Mouse (Mus musculus) limb, embryonic 13.5 days (tissue): ENCODE measurements around the gene Aff1. TPM values are rescaled to one million over a fixed set of nuclear protein-coding genes. Genes with fewer than 3 reads are reported as not detected.

ENCODE experiments used
- ATAC-seq: fragments of 200-750 bp; cut with Nextera tagmentation; 2 replicates; pipeline ENCODE4 v1.8.0; 2017; ENCODE audit warnings: low read depth, moderate number of reproducible peaks, moderate TSS enrichment; ENCODE audit not compliant: low FRiP score
- H3K27ac ChIP-seq: fragments of 300-500 bp; sonication (generic); 2 replicates; pipeline ENCODE4 v1.5.1; 2015; ENCODE audit warnings: inconsistent platforms, mild to moderate bottlenecking, moderate library complexity
- H3K27me3 ChIP-seq: fragments of 300-500 bp; sonication (generic); 2 replicates; pipeline ENCODE4 v1.6.1; 2015; ENCODE audit warnings: mild to moderate bottlenecking, inconsistent platforms
- H3K36me3 ChIP-seq: fragments of 300-500 bp; sonication (generic); 2 replicates; pipeline ENCODE4 v1.6.1; 2015; ENCODE audit warnings: inconsistent platforms, mild to moderate bottlenecking, moderate library complexity
- H3K4me1 ChIP-seq: fragments of 300-500 bp; sonication (generic); 2 replicates; pipeline ENCODE4 v1.6.1; 2015; ENCODE audit warnings: inconsistent platforms
- H3K4me2 ChIP-seq: fragments of 300-500 bp; sonication (generic); replicated peaks from 2 replicates; pipeline ENCODE4 v1.6.1; 2015; ENCODE audit warnings: inconsistent platforms, mild to moderate bottlenecking, moderate library complexity
- H3K4me3 ChIP-seq: fragments of 300-500 bp; sonication (generic); 2 replicates; pipeline ENCODE4 v1.5.1; 2015; ENCODE audit warnings: moderate library complexity, mild to moderate bottlenecking, inconsistent platforms
- H3K9ac ChIP-seq: fragments of 300-500 bp; sonication (generic); 2 replicates; pipeline ENCODE4 v1.6.1; 2015; ENCODE audit warnings: mild to moderate bottlenecking, inconsistent platforms
- H3K9me3 ChIP-seq: fragments of 300-500 bp; sonication (generic); 2 replicates; pipeline ENCODE4 v1.6.1; 2016; ENCODE audit warnings: inconsistent platforms
- WGBS: fragments of 180-500 bp; shearing (Covaris S2); methylation state at CpG from one replicate; pipeline ENCODE4 v1.1.7; 2015; 5-methylcytosine and 5-hydroxymethylcytosine counted together
- polyA plus RNA-seq: library from polyadenylated mRNA; unstranded; fragments of >200 nt; fragmentation: Nextera tagmentation; extraction: Ambion mirVana; gene quantifications from 2 replicates; pipeline ENCODE4 v1.2.1, GENCODE M21; 2015

Aff1 gene
- polyA plus RNA-seq, 1 experiment from 2014 or later = 4.1 TPM

DNA sequence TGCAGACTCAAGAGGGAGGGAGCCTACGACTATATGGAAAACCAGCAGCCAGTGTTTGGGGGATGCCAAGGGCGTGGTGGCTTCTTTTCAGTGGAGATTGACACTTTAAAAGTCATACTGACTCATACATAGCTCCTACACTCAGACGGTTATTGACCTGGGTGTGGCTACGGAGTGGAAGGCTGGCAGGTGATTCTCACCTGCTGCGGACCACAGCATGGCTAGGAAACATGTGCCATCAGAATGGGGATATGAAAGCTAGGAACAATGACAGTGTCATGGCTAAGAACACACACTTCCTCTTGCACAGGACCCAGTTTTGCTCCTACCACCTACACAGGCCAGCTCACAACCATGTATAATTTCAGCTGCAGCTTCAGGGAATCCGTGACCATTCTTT is 52.4 kb downstream of the Aff1 start:
- Histone ChIP-seq H3K9ac (no peak overlapping the region), H3K4me2 (no peak overlapping the region), H3K27ac (no peak overlapping the region), H3K9me3 (no peaks in the 10 kb centered on the region), H3K27me3 (no peaks in the 10 kb centered on the region), H3K4me1 (0 out of 2 replicates have a peak, but pooled peaks cover under 1% of the 10 kb centered on the region), H3K4me3 (no peak overlapping the region), H3K36me3 (no peaks in the 10 kb centered on the region)
- WGBS = 65% methylated on average over 6 of the region's 6 CpGs
- no peak for ATAC-seq

DNA sequence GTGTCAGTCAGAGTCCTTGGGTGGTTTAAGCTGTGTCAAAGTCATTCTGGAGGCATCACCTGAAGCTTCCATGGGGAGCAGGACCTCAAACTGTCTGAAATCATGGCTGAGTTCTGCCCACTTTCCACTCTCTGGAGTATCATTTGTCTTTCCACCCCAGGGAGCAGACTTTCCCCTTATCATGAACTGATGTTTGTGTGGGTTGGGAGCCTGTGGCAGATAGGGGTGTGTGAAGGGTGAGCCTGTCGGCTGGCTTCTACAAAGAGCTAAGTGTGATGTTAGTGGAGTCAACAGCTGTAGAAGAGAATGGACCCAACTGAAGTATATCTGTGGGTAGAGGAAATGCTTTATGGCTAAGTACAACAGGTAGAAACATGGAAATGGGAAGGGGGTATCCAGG is 53.5 kb downstream of the Aff1 start:
- 91% methylated on average over 1 of the region's 1 CpGs for WGBS
- no peak for ATAC-seq
- H3K4me3 ChIP-seq = no peak overlapping the region

DNA sequence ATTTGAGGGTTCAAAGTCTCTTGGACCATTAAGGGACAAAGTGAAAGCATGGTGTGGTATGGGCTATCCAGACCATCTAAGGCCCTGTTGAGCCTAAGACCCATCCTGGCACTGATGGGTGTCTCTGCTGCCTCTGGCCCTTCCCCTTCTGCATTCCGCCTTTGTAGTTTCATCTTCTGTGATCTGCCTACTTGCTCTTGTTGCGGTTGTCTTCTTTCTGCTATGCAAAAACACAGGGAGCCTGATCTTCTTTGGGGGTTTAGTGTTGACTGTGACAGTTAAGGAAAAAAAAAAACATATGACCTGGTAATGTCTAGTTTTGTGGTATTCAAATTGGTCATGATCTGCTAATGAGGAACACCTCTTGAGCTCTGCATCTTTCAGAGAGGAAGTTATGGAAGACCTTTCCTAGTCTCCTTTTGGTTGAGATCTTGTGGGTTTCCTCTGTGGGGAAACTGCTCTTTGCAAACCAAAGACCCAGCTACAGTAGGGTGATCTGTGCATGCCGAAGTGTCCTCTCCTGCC is 54.4 kb downstream of the Aff1 start:
- Histone ChIP-seq H3K36me3 (no peaks in the 10 kb centered on the region), H3K4me3 (no peak overlapping the region)
- 94% methylated on average over 3 of the region's 3 CpGs for WGBS

More for the DNA sequence above, 53.5 kb downstream of the Aff1 start:
- peaks cover 7% of the 10 kb centered on the region for H3K4me1 ChIP-seq
- no peak overlapping the region for H3K4me2 ChIP-seq
- no peaks in the 10 kb centered on the region for H3K36me3 ChIP-seq
- no peak overlapping the region for H3K27ac ChIP-seq
- H3K27me3 ChIP-seq = no peaks in the 10 kb centered on the region
- H3K9me3 ChIP-seq = no peaks in the 10 kb centered on the region
- H3K9ac ChIP-seq = no peak overlapping the region

DNA sequence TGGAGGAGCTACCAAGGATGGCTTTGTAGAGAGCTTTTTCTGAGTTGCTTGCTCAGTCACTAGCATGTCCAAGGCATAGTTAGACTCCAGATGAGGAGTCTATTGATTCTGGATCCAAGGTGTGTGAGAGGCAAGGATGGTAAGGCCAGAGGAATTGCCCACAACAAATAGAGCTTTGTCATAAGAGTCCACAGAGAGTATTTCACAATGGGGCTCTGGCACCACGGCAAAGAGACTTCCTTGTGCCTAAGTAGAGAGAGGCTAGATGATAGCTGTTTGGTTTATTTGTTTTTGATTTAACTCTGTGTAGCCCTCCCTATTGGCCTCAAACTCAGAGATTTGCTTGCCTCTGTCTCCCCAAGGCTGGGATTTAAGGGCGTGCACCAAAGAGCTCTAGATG is 54.9 kb downstream of the Aff1 start:
- WGBS = 89% methylated on average over 2 of the region's 2 CpGs
- Histone ChIP-seq H3K4me3 (no peak overlapping the region), H3K36me3 (no peaks in the 10 kb centered on the region), H3K9me3 (no peaks in the 10 kb centered on the region), H3K27me3 (0 out of 2 replicates have a peak, but pooled peaks cover under 1% of the 10 kb centered on the region), H3K4me2 (no peak overlapping the region), H3K27ac (no peak overlapping the region), H3K4me1 (peaks cover 10% of the 10 kb centered on the region), H3K9ac (no peak overlapping the region)
- ATAC-seq = no peak

More for the DNA sequence above, 54.4 kb downstream of the Aff1 start:
- Histone ChIP-seq H3K4me1 (peaks cover 10% of the 10 kb centered on the region), H3K27me3 (no peaks in the 10 kb centered on the region), H3K9ac (no peak overlapping the region), H3K27ac (no peak overlapping the region), H3K9me3 (no peaks in the 10 kb centered on the region), H3K4me2 (no peak overlapping the region)
- no peak for ATAC-seq

DNA sequence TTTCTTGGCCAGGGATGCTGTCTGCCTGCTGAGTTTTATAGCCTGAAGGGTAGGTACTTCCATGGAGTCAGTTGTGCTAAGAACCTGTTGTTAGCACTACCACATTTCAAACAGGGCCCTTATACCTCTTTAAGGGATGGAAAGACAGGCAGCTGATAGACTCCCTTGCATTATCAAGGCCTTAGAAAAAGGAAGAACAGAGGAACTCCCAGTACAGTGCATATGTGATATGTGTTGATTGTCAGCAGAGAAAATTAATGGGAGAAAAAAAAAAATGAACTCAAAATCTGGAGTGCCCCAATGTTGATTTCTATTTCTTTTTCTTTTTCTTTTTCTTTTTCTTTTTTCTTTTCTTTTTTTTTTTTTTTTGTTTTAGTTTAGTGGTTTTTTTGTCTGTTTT is 56.2 kb downstream of the Aff1 start:
- no peak overlapping the region for H3K9ac ChIP-seq
- 0 out of 2 replicates have a peak, but pooled peaks cover 3% of the 10 kb centered on the region for H3K27me3 ChIP-seq
- H3K27ac ChIP-seq = no peak overlapping the region
- no peak overlapping the region for H3K4me3 ChIP-seq
- no peaks in the 10 kb centered on the region for H3K9me3 ChIP-seq
- H3K4me2 ChIP-seq = no peak overlapping the region
- H3K4me1 ChIP-seq = peaks cover 17% of the 10 kb centered on the region
- no peaks in the 10 kb centered on the region for H3K36me3 ChIP-seq
- no peak for ATAC-seq

DNA sequence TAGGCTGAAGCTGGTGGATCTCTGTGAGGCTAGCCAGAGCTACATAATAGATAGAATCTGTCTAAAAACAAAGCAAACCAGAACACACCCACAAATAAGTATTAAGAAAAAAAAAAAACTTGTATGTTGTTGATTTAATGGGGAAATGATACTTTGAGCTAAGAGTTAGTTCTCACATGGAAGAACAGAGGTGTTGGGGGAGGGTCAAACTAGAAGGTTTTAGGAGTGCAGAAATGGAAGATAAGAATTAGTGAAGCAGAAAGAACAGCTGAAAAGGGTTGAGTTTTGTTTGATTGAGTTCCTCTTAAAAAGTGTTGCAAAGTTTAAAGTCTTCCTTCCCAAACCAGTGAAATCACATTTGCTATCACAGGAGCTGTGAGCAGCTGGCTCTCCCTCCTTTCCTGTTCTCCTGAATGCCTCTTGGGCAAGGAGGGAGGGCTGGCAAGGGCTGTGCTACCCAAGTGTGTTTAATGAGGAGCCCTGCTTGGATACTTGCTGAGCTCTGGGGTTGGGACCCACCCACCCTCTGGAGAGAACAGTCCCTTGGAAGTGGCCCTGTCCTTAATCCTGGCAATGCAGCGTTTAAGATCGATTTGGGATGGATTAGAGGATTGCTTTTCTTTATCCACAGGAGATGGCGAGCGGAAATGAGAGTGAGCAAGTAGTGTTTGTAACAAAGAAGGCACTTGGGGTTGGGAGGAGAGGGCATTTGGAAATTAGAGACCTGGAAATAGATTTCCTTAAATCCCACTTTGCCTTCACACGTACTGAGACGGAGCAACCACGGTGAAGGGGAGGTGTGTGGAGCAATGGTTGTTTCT is 57.5 kb downstream of the Aff1 start:
- Histone ChIP-seq H3K9me3 (no peaks in the 10 kb centered on the region), H3K4me2 (no peak overlapping the region), H3K4me3 (no peak overlapping the region), H3K9ac (no peak overlapping the region), H3K27ac (no peak overlapping the region), H3K4me1 (peaks cover 17% of the 10 kb centered on the region), H3K36me3 (no peaks in the 10 kb centered on the region), H3K27me3 (0 out of 2 replicates have a peak, but pooled peaks cover 3% of the 10 kb centered on the region)
- no peak for ATAC-seq
- WGBS = 63% methylated on average over 7 of the region's 7 CpGs

DNA sequence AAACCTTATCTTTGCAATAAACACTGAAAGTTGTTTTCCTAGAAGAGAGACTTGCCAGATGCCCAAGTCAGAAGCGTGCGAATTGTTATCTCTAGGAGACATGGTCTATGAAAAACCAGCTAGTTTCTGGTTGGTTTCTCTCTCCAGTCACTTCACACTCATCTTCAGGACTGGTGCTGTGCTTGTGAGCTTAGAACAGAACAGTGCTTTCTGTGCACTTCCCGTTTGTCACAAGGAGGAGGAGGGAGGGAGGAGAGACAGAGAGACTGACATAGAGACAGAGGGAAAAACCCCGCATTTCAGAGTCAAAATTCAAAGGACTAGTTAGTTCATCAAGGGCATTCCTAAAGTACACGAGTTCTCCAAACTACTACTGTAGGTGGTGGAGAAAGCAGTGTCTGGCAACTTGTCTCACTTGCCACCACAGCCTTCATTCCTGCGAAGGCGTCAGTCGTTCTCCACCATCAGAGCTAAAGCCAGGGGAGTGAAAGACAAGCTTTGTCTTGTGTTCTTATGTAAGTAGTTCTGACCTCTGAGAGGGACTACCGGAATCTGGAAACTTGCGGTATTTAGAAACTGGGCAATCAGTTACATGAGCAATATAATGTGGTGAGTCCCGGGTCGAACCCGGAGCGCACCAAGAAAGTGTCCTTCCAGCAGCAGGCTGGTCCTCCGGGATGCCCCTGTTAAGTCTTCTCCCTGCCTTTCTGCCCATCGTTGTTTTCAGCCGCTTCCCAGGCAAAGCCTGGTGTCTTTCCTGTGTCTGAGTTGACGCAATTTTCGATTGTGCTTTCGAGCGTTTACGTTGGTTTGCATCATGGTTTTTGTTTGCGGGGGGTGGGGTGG is 60.7 kb downstream of the Aff1 start:
- 3% methylated on average over 23 of the region's 23 CpGs for WGBS
- Histone ChIP-seq H3K27ac (peak overlapping the region; percentile 86; the same call in 1 of the 2 replicates), H3K9me3 (peaks cover 4% of the 10 kb centered on the region; the same call in 1 of the 2 replicates), H3K27me3 (peaks cover 10% of the 10 kb centered on the region; the same call in 1 of the 2 replicates), H3K9ac (peak overlapping the region; percentile 85), H3K4me3 (peak overlapping the region; percentile 72), H3K36me3 (no peaks in the 10 kb centered on the region), H3K4me2 (peak overlapping the region; percentile 81), H3K4me1 (peaks cover 22% of the 10 kb centered on the region)
- ATAC-seq = no peak

DNA sequence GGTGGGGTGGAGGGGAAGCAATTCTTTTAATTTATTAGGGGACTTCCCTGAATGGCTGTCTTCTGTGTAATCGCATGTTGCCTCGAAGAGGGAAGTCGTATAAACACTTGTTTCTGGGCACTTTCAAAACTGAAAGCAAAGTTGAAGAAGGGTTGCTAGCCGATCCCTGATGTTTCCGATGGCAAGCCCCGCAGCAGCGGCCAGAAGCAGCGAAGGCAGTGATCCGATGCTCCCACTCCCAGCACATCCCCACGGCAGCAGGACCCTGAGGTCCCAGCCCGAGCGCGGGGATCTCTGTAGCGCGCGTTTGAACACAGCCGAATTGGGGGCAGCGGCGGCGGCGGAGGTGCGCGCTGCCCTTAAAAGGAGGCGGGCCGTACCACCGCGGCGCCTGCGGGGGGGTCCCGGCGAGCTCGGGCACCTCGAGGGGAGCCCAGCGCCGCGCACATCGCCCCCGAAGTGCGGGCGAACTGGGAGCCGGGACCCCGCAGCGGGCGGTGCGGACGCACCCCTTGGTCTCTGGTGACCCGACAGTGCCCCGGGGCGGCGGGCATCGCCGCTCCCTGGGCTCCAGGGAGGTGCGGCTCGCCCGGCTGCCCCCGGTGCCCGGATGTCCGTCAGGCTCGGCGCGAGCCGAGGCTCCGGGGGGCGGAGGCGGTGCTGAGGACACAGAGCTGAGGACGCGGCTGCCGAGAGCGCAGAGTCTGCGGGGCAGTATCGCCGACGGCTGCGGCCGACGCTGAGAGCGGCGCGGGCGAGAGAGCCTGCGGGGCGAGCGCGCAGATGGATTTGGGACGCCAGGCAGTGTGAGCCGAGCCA is 61.5 kb downstream of the Aff1 start:
- H3K4me3 ChIP-seq = peak overlapping the region; percentile 72
- peak; percentile 93 for ATAC-seq
- H3K4me1 ChIP-seq = peaks cover 28% of the 10 kb centered on the region
- peaks cover 4% of the 10 kb centered on the region; the same call in 1 of the 2 replicates for H3K9me3 ChIP-seq
- under 1% methylated on average over 83 of the region's 86 CpGs for WGBS
- H3K36me3 ChIP-seq = no peaks in the 10 kb centered on the region
- peak overlapping the region; percentile 86 for H3K27ac ChIP-seq
- H3K9ac ChIP-seq = peak overlapping the region; percentile 85
- H3K4me2 ChIP-seq = peak overlapping the region; percentile 81
- H3K27me3 ChIP-seq = peaks cover 10% of the 10 kb centered on the region; the same call in 1 of the 2 replicates

DNA sequence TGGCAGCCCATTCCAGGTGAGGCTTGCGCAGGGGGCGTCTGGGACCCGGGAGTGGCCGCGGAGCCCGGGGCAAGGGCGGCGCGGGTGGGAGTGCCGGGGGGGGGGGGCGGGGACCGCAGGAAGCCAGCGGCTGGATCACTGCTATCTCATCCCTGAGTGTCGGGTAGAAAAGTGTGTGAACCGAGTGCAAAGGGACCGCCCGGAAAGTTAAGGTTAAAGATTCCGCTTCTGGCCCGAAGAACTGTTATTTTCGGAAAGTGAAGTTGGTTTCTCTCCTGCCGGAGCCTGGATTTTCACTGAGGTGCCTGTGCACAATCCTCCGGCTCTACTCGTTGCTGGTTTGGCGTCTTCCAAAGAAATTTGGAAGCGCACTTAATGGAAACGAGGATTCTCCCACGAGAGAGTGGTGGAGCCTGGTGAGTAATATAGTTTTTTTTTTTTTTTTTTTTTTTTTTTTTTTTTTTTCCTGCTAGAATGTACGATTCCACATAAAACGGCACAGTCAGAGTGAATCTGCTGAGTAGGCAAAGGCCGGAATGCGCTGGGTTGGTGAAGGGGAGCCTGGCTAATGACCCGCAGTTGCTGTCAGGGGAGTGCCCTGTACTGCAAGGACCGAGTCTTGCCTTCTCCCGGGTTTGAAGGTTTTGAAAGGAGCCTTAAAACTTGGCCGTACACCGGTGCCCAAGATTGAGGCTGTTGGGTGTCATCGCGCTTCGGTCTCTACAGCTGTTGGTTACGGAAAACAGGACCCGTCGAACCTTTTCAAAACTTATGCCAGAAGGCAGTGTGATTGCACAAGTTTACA is 62.4 kb downstream of the Aff1 start:
- H3K4me2 ChIP-seq = peak overlapping the region; percentile 81
- WGBS = 4% methylated on average over 32 of the region's 42 CpGs
- peak overlapping the region; percentile 86 for H3K27ac ChIP-seq
- H3K36me3 ChIP-seq = no peaks in the 10 kb centered on the region
- ATAC-seq = no peak
- peaks cover 4% of the 10 kb centered on the region; the same call in 1 of the 2 replicates for H3K9me3 ChIP-seq
- peak overlapping the region; percentile 72 for H3K4me3 ChIP-seq
- H3K27me3 ChIP-seq = peaks cover 10% of the 10 kb centered on the region; the same call in 1 of the 2 replicates
- H3K4me1 ChIP-seq = peaks cover 34% of the 10 kb centered on the region
- peak overlapping the region; percentile 85 for H3K9ac ChIP-seq

DNA sequence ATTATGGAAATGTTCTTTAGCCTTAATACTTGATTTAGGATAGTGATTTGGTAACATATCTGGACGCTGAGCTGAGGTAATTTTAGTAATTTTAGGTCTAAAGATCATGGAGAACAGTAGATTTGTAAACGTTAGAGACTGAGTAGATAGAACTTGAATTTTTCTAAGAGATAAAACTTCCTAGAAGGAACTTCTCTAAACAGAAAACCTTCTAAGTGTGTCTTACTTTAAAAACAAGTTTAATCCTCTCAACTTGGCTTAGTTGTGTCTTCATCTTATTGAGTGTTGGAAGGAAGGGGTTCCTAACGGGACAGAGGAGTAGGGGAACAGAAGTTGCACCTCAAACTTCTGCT is 62.9 kb downstream of the Aff1 start:
- Histone ChIP-seq H3K9me3 (peaks cover 4% of the 10 kb centered on the region; the same call in 1 of the 2 replicates), H3K27ac (no peak overlapping the region), H3K9ac (0 out of 2 replicates have a peak overlapping the region, but pooled peaks have one; percentile 56), H3K4me1 (peaks cover 35% of the 10 kb centered on the region), H3K4me2 (peak overlapping the region; percentile 81), H3K36me3 (no peaks in the 10 kb centered on the region), H3K27me3 (peaks cover 10% of the 10 kb centered on the region; the same call in 1 of the 2 replicates), H3K4me3 (peak overlapping the region; percentile 72)
- WGBS = 52% methylated on average over 3 of the region's 3 CpGs
- no peak for ATAC-seq
